Mouse (Mus musculus): ENCODE data around the gene Qrfpr.

Gene Qrfpr

GRCm38 (mm10) chr3:36221743-36222682 is at the start of gene Qrfpr:
TSS of gene Qrfpr (minus strand) at chr3:36222313.
- DNase-seq (ENCODE audit: low read depth, low spot score): no peak

- no peak for DNase-seq (ENCODE audit: low read depth, low spot score)
Observed at GRCm38 (mm10) chr3:36263873-36264272, 41.8 kb upstream of the Qrfpr start.

GRCm38 (mm10) chr3:36263265-36263664 is 41.2 kb upstream of the Qrfpr start:
- no peak for DNase-seq (ENCODE audit: low read depth, low spot score)

- DNase-seq (ENCODE audit: low read depth, low spot score): no peak
Observed at GRCm38 (mm10) chr3:36250585-36250984, 28.5 kb upstream of the Qrfpr start.

GRCm38 (mm10) chr3:36248446-36248845 is 26.3 kb upstream of the Qrfpr start:
- DNase-seq (ENCODE audit: low read depth, low spot score): no peak

GRCm38 (mm10) chr3:36229941-36230340 is 7.8 kb upstream of the Qrfpr start:
- no peak for DNase-seq (ENCODE audit: low read depth, low spot score)

- no peak for DNase-seq (ENCODE audit: low read depth, low spot score)
Observed at GRCm38 (mm10) chr3:36227246-36227645, 5.1 kb upstream of the Qrfpr start.

GRCm38 (mm10) chr3:36223361-36223760 is 1.2 kb upstream of the Qrfpr start:
- DNase-seq (ENCODE audit: low read depth, low spot score): no peak

- no peak for DNase-seq (ENCODE audit: low read depth, low spot score)
Observed at GRCm38 (mm10) chr3:36212758-36213157, 9.4 kb downstream of the Qrfpr start.

GRCm38 (mm10) chr3:36210939-36211338 is 11.2 kb downstream of the Qrfpr start:
- no peak for DNase-seq (ENCODE audit: low read depth, low spot score)

GRCm38 (mm10) chr3:36209776-36210555 is 12.1 kb downstream of the Qrfpr start:
- peak; percentile 33 for DNase-seq (ENCODE audit: low read depth, low spot score)

- DNase-seq (ENCODE audit: low read depth, low spot score): no peak
Observed at GRCm38 (mm10) chr3:36207520-36208264, 14.4 kb downstream of the Qrfpr start.

- DNase-seq (ENCODE audit: low read depth, low spot score): no peak
Observed at GRCm38 (mm10) chr3:36202932-36203331, 19.2 kb downstream of the Qrfpr start.

GRCm38 (mm10) chr3:36201098-36201497 is 21.0 kb downstream of the Qrfpr start:
- DNase-seq (ENCODE audit: low read depth, low spot score): no peak

GRCm38 (mm10) chr3:36189243-36189642 is 32.9 kb downstream of the Qrfpr start:
- DNase-seq (ENCODE audit: low read depth, low spot score): no peak

- DNase-seq (ENCODE audit: low read depth, low spot score): no peak
Observed at GRCm38 (mm10) chr3:36186510-36186909, 35.6 kb downstream of the Qrfpr start.

GRCm38 (mm10) chr3:36181519-36181918 is 40.6 kb downstream of the Qrfpr start:
- peak; percentile 24 for DNase-seq (ENCODE audit: low read depth, low spot score)

- DNase-seq (ENCODE audit: low read depth, low spot score): no peak
Observed at GRCm38 (mm10) chr3:36173761-36174160, 48.4 kb downstream of the Qrfpr start.

GRCm38 (mm10) chr3:36171348-36171747 is 50.8 kb downstream of the Qrfpr start:
- DNase-seq (ENCODE audit: low read depth, low spot score): no peak

- no peak for DNase-seq (ENCODE audit: low read depth, low spot score)
Observed at GRCm38 (mm10) chr3:36170670-36171210, 51.4 kb downstream of the Qrfpr start.

GRCm38 (mm10) chr3:36155268-36155667 is 66.8 kb downstream of the Qrfpr start:
- DNase-seq (ENCODE audit: low read depth, low spot score): no peak

All from retina, postnatal 7 days (tissue).